Mouse (Mus musculus) heart, adult 2 months (tissue): ENCODE results near the gene Nuak2.

Source experiments
- EP300 ChIP-seq: fragments of 200-500 bp; IDR thresholded peaks from 2 replicates; pipeline ENCODE4 v1.6.1; 2011; ENCODE audit warnings: low read depth, low read length, control low read depth; ENCODE audit not compliant: insufficient read depth
- POLR2A ChIP-seq: fragments of 200-500 bp; IDR thresholded peaks from 2 replicates; pipeline ENCODE4 v1.6.1; 2011; ENCODE audit warnings: mild to moderate bottlenecking, low read depth, low read length, control low read depth; ENCODE audit not compliant: insufficient read depth

GRCm38 (mm10) chr1:132311174-132311859 is 4.6 kb upstream of the Nuak2 start:
- no peak for TF ChIP-seq EP300
- no peak for TF ChIP-seq POLR2A
